Mouse (Mus musculus): Measurements from ENCODE around the gene Slit3.

GRCm38 (mm10) chr11:35292228-35292747, 171.3 kb downstream of the Slit3 start:
- TF ChIP-seq POLR2A (IDR thresholded peaks at IDR 0.05; ENCODE audit: control insufficient read depth, extremely low read depth, insufficient read depth, low read length, poor library complexity) = no peak
- TF ChIP-seq CTCF (IDR thresholded peaks at IDR 0.05; ENCODE audit: borderline replicate concordance, control insufficient read depth, extremely low read depth, insufficient read depth, low read length, poor library complexity) = no peak

All from thymus, adult 2 months (tissue).